Mouse (Mus musculus): Measurements from ENCODE around the gene Serpina3m. TPM values are rescaled to one million over a fixed set of nuclear protein-coding genes. Genes with fewer than 3 reads are reported as not detected.
"Not testable (repeated sequence)": the region's sequence is repeated elsewhere in the genome, so short reads cannot be mapped to it uniquely, and the experiment has no call there.

The Serpina3m gene
- total RNA-seq, 2 experiments from 2014 or later, result 0.36 to 0.37 TPM

DNA sequence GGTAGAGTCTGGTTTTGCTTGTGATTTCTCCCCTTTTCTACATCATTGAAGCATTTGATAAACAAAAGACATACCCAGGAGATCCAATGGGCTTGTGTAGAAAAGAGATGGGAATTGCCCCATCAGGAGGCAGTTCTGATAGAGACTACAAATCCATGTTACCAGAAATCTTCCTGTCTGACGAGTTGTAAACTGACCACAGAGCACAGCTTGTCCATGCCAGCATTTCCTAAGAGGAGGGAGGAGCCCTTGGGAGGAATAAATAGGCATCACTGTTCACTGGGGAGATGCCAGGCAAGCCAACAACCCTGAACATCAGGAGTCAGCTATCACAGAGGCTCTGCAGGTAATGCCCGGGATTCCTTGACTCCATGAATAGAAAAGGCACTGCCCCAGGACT, 48.6 kb downstream of the Serpina3m start:
- DNase-seq (ENCODE audit: low spot score in 2 of 2), result not testable (repeated sequence)

DNA sequence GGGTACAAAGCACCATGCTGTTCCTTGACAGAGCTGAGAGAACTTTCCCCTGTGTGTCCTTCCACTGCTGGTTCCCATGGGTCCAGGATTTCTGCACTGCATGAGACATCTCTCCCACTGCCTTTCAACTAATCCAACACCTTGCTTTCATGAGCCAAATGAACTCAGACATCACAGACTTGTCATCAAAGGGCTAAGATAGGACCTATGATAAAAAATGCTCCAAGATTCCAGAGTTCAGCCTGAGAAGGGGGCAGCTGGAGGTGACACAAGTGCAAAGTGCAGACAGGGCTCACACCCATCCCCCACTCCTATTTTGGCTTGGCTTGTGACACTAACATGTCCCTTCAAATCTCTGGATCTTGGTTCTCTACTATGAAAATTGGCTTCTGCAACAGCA, 50.2 kb downstream of the Serpina3m start:
- DNase-seq (ENCODE audit: low spot score in 2 of 2), result no peak

DNA sequence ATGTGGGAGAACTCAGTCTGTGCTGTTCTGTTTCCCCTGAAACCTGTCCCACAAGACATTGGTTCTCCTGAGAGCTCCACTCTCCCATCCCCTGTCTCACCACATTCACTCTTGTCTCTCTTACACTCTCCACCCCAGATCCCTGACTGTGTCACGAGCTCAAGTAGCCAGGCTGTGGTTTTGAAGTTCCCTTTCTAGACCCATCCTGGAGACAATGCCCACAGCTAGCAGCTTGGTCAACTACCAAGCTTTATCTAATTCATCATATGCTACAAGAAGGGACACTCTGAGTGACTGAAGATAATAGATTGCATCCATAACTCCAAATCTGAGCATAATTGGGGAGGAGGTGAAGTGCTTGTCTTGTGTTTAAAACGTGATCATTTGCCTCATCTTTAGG, 52.8 kb downstream of the Serpina3m start:
- not testable (repeated sequence) for DNase-seq (ENCODE audit: low spot score in 2 of 2)

DNA sequence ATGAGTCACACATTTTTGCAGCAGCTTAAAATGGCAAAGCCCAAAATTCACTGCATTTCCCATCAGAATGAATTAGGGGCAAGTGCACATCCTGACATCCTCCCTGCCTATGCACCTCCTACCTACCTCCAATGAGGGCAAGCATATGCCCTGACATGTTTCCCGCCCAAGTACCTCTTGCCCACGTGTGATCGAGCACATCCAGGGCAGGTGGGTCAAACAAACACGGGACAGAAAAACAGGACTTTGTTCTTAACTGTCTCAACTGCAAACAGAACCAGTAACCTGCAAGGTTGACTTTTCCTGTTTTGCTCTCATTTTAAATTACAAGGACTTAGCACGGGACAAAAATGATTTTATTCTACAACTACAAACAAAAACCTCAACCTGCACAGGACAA, 65.7 kb downstream of the Serpina3m start:
- DNase-seq (ENCODE audit: low spot score in 2 of 2), result no peak

DNA sequence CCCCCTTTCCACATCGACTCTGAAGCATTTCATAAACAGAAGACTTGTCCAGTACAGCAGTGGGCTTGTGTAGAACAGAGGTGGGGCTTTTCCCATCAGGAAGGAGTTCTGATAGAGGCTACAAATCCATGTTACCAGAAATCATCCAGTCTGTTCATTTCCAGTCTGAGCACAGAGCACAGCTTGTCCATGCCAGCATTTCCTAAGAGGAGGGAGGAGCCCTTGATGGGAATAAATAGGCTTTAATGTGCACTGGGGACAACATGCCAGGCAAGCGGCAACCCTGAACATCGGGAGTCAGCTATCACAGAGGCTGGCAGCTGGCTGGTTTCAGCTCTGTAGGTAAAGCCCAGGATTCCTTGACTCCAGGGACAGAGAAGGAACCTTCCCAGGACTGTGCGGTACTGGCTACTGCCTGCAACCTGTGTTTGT, 68.2 kb downstream of the Serpina3m start, which contains the start of gene Serpina3n:
Gene Serpina3n (plus strand): TSS at position 276 of the 432 bp plus-strand sequence.
- peak; percentile 32 to 78 for DNase-seq (ENCODE audit: low spot score in 2 of 2)

DNA sequence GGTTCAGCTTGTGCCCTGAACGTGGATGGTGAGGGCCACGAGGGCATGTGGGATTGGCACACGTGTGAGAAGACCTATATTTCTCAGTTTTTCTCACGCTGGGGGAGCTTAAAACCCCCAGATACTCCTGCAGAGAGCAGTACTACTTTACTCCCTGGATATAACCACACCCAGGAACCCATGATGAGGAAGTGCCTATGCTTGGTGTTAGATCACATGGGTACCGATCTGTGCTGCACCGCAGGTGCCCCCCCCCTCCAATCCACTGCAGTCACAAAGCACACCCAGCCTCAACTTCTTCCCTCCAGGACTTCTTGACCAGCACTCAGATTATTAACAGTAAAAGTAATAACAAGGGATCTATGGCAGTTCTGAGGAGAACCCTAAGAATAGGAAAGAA, 74.2 kb downstream of the Serpina3m start:
- DNase-seq (ENCODE audit: low spot score in 2 of 2), result no peak

DNA sequence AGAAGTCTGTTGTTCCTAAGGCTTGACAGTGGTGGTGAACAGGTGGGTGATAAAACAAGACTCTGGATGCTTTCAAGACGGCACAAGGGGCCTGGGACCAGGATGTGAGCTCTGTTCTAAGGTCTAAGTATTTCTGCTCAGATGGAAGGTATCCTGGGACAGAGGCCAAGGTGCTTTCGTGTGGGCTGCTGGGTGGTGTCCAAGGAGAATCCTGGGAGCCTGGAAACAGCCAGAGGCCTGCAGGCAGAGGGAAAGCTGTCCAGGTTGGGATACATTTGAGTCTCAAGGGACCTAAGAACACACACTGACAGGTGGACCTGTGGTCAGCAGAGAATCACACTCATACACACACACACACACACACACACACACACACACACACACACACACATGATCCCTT, 76.3 kb downstream of the Serpina3m start:
- no peak for DNase-seq (ENCODE audit: low spot score in 2 of 2)

DNA sequence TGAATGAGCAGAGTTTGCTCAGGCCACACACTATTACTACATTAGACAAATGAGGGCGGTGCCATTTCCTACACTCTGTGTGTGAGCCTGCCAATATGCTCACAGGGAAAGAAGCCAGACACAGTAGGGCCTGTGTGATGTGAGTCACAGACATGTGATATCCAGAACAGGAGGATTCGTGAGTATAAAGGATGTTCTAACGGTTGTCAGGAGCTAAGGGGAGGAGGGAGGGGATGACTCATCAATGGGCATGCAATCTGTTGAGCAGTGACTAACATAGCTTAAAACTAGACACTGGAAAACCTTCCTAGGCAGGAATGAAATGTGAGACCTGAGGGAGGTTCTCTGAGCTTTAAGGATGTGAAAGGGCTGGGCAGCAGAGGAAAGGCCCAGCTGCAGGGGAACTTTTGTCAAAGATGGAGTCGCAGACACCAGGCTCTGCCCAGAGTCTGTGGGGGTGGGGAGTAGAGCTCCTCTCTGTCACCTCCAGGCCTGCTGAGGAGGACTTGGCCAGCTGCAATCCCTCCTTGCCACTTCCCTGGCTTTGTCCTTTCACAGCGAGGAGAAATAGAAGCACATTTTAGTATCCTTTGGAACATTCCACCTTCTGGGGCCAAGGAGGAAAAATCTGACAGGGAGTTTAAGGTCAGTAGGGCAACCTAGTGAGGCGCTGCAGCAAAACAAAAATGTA, 77.5 kb downstream of the Serpina3m start:
- peak; percentile 75 to 93 for DNase-seq (ENCODE audit: low spot score in 2 of 2)

DNA sequence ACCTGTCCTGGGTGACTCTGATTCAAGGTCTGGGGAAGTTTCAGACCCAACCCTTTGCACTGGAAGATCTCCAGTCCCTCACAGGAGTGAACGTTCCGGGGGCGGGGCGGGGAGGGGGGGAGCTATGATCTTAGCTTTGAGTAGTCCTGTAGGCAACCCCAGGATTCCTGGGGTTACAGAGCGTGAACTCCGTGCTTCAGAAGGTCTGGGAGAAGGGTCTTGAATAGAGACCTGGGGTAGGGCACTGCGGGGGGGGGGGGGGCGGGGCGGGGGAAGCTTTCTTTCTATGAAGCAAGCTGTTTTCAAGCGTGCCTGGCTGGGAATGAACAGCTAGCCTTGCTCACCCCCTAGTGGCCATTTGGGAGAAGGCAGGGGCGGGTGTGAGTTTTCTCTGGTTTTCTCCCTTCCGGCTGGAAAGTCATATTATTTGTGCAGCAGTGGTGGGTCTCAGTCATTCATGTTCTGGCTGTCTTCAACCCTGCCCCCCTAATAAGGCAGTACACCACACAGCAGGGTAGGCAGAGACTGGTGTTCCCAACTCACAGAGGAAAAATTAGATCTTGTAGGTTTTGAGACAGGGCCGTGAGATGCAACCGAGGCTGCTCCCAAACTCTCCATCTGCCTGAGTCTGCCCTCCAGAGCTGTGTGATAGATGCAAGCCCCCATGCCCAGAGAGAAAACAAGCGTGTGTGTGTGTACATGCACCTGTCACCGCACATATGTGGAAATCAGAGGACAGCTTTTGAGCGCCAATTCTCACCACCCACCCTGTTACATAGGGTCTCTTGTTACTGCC, 80.3 kb downstream of the Serpina3m start:
- peak; percentile 70 to 90 for DNase-seq (ENCODE audit: low spot score in 2 of 2)

DNA sequence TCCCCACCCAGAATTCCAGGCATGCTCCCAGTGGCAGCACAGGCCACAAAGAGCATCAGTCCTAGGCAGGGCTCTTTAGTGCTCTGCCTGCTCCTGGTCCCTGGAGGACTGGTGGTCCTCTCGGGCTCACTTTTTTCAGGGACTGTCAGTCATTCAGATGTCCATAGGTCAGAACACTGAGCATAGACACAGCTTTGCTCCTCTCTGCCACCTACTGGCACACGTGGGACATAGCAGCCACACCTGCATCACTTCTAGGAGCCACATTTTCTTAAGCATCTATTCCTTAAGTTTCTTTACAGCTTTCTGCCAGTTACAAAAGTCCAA, 80.8 kb downstream of the Serpina3m start:
- no peak for DNase-seq (ENCODE audit: low spot score in 2 of 2)

DNA sequence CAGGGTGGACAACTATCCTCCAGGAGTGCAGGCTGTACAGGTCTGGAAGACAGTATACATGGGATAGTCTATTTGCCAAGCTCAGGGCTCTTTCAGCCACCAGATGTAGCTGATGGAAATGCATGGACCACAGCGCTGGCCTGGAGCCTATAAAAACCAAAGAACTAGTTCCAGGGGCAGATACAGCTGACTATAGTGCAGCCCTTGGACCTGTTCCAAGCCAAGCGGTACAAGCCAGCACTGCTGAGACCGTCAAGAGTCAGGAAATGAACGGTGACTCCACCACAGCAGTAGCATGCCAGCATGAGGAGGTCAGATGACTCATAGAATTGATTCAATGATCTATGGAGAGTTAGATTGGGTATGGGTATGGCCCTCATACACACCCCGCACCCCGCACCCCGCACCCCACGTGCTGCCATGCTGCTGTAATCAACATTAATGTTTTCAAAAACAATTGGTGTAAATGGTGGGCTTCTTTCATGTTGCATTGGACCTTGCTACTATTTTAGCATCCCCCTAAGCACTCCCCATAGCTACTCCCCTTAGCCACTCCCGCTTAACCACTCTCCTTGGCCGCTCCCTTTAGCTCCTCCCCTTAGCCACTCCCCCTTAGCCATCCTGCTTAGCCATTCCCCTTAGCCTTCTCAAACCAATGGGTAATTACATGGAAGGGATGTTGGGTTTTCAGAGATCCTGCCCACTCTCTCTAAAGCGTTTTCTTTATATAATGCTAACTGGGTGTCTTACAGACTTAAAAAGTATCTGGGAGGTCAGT, 84.5 kb downstream of the Serpina3m start:
- no peak for DNase-seq (ENCODE audit: low spot score in 2 of 2)

DNA sequence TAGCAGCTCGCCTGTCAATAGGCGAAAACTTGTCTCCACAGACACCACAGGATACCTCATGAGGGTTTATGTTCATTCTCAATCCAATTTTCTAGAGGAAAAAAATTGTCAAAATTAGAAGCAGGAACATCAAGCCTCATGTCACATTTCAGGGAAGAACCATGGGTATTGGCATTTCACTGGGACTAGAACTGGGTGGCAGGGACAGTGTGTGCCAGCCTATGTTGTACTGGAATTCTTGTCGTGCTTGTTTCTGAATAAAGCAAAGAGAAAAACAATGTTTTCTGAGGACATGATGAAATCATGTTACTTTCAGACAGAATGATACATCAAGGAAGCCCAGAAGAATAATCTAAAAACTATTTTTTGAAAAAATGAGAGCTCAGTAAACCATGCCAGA, 87.3 kb downstream of the Serpina3m start:
- peak in 1 of 2 experiments; percentile 69 for DNase-seq (ENCODE audit: low spot score in 2 of 2)

DNA sequence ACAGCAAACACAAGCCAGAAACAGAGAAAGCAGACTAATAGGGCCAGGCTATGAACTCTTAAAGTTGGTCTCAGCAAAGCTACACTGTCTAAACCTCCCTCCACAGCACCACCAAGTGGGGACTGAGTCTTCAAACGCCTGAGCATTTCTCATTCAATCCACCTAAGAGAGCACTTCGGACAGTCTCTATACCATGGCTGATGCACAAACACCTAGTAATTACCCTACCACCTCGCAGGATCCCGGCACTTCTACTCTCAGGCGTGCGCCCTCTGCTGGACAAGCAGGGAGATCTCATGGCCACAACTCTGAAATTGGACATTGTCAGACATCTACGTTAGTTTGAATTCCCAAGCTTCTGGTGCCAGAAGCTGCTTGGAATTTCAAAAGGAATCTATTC, 88.6 kb downstream of the Serpina3m start:
- peak in 1 of 2 experiments; percentile 40 for DNase-seq (ENCODE audit: low spot score in 2 of 2)

DNA sequence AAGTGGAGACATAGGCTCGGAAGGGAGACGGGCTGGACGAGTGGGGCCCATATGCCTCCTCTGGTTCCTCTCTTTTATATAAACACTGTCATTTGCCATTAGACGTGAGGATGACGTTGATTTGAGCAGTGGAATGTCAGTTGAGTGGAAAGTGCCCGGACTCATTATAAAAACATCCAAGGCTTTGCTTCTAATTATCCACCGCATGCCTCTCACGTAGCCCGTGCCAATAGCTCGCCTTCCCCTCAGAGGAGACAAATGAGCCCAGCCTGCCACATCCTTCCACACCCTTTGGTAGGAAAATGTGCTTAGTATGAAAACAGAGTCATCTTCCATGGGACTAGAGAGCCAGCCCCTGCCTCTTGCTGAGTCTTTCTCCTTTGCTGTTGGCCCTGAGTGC, 93.1 kb downstream of the Serpina3m start:
- DNase-seq (ENCODE audit: low spot score in 2 of 2), result no peak

DNA sequence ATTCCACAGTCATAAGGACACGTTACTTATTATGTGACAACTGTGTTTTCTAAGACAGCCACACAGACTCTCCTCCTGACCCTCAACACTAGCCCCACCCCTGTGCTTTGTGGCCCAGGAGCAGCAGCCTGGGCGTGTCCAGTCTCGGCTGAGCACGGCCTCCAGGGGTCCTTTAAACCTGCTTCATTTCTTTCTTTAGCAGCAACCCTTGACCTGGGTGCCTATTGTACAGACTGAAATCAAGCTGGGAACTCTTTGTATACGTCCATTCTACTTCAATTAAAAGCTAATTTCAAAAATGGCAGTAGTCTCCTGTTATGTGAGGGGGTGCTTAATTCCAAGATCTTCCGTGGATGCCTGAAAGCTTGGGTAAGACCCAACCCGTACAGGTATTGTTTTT, 94.9 kb downstream of the Serpina3m start:
- DNase-seq (ENCODE audit: low spot score in 2 of 2), result no peak

DNA sequence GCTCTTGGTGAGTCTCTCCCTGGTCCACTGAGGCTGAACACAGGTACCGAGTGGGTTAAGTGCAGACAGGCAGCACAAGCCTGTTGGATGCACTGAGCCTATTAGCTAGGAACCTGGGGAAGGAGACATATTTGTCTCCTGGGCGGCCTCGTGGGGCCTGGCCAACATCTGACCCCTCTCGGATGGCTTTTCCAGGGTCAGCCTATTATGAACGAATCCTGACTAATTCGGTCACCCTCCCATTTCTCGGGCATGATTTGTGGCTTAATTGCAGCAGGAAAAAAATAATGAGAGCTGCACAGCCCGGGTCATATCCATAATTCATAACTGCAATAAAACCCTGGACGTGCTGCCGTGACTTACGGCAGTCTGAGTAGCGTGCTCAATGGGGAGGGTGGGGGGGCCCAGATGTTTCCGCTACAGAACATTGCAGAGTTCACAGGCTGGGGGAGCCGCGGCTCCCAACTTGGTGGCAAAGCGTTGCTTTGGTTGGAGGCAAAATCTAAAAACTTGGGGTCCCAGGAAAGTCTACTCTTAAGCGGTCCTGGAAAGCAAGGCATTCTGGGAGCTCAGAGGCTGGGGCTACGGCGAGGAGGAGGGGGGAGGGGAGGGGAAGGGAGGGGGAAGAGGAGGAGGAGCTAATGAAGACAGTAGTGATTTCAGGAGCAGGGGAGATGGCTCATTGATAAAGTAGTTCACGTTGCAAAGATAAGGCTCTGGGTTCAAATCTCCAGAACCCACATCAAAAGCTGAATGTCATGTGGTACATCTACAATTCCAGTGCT, 95.9 kb downstream of the Serpina3m start:
- DNase-seq (ENCODE audit: low spot score in 2 of 2), result no peak

DNA sequence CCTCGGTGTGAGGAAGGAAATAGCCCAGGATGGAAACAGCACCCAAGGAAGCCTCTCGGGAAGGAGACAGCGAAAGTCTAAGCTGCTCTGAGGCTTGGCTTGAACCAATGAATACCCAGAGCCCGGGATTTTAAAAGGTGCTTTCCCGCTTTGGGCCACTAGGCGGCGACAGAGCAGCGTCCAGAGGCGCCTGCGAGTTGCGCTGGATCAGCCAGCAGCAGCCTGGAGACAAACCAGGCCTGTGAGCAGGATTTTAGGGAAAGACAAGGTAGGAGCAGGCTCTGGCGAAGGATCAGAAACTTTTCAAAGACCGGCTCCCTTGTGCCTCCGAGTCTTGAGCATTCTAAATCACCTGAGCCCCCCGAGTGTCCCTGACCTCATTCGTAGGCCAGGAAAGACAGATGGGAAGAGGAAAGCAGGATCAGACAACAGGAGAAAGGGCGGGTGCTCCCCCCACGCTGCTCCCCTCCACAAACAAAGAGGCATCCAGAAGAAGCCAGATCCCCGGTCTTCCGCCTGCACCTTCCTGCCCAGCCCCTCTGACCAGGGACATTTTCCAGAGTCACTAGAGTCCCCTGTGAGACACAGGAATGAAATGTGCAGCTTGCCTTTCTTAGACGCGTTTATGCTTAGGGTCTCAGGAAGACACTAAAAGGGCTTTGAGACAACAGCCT, 101.9 kb downstream of the Serpina3m start:
- peak; percentile 82 to 95 for DNase-seq (ENCODE audit: low spot score in 2 of 2)

DNA sequence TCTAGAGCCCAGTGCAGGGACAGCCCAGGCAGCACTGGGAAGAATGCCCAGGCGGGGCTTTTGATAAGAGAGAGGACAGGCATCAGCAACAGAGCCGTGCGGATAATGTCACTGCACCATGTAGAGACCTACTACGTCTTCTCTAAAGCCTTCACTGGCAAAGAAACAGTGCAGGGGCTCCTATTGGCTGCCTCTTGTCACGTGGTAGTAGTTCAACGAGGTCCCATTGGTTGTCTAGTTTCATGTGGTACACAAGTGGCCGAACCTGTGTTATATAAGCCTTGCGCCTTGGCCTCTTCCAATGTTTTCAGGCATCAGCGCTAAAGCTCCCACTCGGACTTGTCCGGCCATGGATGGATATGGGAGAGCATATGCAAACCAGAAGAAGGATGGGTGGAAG, 105.4 kb downstream of the Serpina3m start:
- DNase-seq (ENCODE audit: low spot score in 2 of 2), result no peak
